Mouse (Mus musculus) ZHBTc4 (cell line): ENCODE measurements around the gene Gm9999.

Source experiments
- DNase-seq: peaks from one replicate; pipeline ENCODE4 v3.0.0-alpha.2; 2011; ENCODE audit warnings: low read depth, low spot score

Gm9999 gene

GRCm38 (mm10) chr7:46999983-47000643, 16.7 kb downstream of the Gm9999 start:
- no peak for DNase-seq

DNA sequence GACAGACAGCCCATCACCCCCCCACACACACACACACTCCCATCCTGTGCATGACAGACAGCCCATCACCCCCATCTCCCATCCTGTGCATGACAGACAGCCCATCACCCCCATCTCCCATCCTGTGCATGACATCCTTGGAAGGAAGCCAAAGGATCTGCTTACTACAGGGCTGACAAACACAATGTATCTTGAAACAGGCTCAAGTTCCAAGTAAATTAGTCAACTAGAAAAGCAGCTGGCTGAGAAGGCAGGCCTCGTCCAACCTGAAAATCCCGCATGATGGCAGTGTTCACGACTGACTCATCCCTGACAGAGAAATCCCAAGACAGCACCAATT, 17.2 kb downstream of the Gm9999 start:
- DNase-seq, result no peak

DNA sequence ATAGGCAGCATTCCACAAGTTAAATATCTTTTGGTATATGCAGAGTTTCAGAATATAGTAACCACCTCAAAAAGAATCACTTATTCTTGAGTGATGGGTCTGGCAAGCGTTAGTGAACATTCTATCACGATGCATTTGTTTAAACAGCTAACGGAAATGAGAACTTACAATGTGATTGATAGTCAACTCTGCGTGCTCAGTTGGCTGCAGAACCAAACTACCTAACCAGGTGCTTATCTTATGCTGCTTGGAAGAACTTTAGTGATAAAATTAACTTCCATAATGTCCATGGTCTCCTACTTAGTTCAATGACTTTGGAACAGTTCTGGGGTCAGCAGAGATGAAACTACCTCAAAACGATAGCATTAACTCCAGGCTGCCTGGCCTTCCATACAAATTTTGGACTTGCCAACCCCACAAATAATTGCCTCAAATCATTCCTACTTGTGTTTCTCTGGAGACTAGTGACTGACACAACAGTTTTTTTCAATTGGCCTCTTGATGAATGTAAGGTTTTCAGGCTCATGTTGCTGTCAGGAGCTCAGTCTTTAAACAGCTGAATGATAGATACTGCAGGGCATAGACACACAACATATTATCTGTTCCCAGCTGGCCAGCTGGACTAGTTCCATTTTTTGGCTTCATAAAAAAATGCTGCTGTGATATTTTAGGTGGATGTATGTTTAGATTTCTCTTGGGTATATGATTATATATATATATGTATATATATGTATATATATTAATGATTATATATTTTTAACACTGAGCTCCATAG, 17.9 kb downstream of the Gm9999 start:
- no peak for DNase-seq

- no peak for DNase-seq
These were observed 18.5 kb downstream of the Gm9999 start for GRCm38 (mm10) chr7:47001900-47002275.

DNA sequence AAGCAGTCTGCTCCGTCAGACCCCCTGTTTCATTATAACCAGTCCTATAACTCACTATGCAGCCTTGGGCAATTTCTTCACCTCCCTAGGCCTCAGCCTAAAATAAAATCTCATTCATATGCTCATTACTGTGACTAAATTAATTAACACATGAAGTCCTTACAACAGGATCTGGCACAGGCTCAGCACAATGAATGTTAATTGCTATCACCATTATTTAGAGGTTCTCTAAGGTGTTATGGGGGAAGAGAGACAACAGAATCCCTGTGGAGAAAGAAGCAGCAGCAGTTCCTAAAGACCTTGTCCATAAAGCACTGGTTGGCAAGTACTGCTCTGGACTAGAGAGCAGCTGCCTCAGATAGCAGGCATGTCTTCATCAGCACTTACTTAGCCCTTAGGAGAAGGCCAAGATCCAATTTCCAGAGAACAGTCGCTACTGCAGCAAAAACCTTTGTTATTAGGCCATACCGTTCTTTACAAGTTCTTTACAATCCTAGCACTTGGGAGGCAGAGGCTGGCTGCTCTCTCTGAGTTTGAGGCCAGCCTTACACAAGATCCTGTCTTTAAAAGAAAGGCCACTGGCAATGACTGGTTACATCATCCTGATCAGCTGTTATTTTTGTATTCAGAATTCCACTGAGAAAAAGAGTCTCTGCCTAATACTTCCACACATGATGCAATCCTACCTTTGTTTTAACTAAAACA, 20.2 kb downstream of the Gm9999 start:
- no peak for DNase-seq

DNA sequence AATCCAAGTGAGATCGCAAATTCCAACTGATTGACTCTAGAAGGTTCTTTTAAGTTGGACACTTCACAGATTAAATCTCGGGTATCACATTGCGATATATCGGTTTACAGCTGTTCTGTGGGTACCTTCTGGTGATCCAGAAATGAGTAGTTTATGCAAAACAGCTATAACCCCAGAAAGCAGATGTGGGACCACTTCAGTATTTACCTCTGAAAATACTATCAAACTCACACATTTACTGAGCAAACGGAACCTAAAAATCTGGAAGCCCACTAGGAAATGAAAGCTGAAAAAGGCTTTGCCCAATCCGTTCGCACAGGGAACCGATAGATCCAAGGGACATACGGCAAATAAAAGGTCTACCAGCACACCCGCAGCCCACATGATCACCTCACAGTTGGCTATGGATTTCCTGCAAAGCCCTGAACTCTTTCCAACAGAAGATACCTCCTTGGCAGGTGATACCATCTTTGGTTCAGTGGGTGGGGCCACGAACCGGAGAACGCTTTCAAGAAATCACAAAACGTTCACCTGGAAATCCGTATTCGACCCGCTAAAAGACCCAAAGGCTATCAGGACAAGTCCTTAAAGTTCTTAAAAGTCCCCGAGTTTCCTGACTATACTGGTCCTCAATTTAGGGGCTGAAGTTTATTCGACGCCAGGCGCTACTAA, 23.9 kb downstream of the Gm9999 start:
- DNase-seq, result no peak

DNA sequence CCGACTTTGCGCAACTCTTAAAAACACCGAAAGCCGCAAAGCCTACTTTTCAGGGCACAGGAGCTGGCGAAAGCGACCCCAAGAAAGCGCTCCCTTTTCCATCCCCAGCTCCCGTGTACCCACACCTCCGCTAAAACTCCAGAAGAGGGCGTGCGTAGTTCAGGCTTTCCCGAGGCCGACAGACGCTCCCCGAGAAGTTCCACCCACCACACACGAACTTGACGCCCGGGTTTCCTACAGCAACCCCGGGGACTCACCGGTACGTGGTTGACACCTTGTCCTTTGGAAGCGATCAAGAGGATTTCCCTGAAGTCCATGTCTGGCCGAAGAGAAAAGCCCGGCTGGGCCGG, 24.4 kb downstream of the Gm9999 start:
- peak; percentile 87 for DNase-seq

- DNase-seq, result peak; percentile 98
These were observed 25.0 kb downstream of the Gm9999 start, which contains the start of gene Spty2d1 for GRCm38 (mm10) chr7:47008168-47008993. Spty2d1 (minus strand) TSS chr7:47008411.

- no peak for DNase-seq
These were observed 29.9 kb downstream of the Gm9999 start for GRCm38 (mm10) chr7:47013131-47013767.

DNA sequence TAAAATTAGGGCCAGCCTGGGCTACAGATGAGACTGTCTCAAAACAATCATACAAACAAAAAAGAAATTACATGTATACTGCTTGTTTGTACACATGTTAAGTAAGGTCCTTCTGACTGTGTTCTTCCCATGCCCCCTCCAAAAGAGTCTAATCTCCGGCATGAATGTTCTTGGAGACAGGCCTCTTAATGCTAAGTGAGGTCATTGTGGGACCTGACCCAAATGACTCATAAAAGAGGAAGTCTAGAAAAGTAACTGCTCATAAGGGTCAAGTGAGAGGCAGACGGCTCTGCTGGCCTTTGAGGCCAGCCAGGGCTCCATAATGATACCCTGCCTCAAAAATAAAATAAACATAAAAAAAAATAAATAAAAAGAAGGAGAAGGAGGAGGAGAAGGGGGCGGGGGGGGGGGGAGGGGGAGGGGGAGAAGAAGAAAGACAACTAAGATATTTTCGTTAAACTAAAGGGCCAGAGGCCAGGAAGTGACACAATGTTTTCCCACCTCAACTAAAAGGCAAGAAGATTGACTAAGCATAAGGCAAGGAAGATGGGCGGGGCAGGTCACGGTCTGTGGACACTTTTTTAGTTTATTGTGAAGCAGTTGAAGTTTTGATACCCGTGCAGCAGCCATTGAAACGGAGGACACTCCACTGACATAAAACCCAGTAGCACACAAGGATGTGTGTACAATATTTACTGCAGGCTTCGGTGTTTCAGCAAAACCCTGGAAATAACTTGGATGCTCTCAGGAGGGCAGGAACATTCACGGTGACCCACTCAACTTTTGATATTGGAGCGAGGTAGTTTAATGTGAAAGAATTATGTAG, 31.4 kb downstream of the Gm9999 start:
- no peak for DNase-seq

DNA sequence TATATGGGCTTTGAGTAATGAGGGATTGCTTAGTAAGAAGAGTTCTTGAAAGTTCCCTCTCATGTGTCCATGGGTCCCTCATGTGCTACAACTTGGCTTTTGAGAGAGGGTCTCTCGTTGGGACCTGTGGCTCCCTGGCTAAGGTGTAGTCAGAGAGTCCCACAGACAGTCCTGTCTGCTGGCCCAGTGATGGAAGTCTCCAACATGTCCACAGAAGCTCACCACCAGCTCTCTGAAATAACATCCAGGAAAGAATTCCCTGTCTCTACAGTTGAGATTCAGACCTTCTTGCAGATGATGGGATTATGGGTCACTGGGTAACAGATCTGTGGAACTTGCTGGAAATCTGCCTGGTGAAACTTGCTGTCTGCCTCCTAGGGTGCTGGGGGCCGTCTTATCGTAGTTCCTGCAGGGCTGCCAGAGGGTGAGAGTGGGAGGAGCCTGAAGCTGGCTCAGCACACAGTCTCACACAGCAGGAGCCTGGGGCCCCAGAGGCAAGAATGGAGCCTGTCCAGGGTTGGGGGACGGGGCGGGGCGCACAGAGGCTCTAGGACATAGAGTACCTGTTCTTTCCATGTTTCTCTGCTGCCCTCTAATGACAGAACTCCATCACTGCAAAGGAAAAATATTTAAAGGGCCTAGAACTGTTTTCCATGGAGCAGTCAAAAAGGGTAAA, 32.1 kb downstream of the Gm9999 start:
- peak; percentile 97 for DNase-seq

- no peak for DNase-seq
These were observed 33.2 kb downstream of the Gm9999 start for GRCm38 (mm10) chr7:47016602-47017001.

DNA sequence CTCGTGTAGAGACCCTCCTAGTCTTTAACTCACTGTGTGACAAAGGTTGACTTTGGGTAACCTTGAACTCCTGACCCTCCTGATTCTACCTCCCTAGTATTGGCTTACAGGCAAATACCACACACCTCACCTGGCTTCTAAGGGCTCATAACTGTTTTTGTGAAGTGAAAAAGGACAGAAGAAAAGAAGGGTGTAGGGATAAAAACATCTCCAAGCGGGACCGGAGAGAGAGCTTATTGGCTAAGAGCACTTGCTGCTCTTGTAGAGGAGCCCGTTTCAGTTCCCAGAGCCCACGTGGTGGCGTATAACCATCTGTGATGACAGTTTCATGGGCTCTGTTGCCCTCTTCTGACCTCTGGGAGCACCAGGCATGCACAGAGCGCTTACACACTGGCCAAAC, 33.8 kb downstream of the Gm9999 start:
- peak; percentile 39 for DNase-seq

DNA sequence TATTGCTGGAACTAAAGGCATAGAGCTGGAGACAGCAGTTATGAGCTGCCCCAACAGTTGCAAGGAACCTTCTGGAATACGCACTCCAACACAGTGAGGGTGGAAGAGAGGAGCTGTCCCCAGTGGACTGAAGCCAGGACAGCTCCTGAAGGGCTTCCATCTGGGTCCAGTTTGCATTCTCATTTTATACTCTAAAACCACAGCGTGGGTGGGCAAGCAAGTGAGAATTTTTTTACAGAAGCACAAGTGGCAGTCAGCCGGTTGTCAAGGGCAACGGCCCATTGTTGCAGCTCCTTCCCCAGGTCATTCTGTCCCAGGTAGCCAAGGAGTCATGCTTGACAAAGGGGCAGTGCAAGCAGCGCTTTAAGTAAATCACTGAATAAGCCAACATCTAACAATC, 36.3 kb downstream of the Gm9999 start:
- DNase-seq, result no peak

DNA sequence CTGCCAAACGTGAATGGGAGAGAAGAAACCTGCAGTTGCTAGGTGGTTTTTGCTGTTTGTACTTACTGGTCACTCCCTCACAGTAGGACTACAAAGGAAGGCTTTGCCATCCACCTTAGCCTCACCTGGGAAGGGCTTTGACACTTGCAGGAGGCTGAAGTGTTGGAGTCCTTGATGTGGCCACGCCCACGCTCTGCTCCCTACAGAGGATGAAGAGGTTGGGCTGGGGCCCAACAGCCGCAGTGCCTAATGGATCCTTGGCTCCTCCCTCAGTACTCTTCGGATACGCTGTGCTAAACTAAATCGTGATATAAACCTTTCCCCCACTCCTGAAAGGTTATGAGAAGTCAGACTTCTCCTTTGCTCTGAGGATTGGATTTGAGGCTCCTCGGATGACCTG, 37.6 kb downstream of the Gm9999 start:
- DNase-seq, result no peak

GRCm38 (mm10) chr7:47022482-47022881, 39.1 kb downstream of the Gm9999 start:
- DNase-seq, result no peak

DNA sequence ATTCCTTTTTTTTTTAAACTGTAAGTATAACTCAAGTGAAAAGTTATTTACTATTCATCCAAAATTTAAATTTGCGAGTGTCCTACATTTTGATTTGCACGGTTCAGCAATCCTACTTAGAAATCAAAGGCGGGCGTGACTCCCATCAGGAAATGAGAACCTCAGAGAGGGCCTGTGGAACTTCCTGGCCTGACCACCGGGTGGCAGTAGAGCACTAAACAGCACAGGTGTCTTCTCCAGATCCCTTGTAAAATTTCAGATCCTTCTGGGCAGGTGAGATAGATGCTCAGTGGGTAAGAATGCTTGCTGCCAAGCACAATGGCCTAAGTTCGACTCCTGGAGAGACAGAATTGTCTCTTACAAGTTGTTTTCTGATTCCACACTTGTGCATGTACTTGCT, 40.1 kb downstream of the Gm9999 start:
- peak; percentile 89 for DNase-seq

DNA sequence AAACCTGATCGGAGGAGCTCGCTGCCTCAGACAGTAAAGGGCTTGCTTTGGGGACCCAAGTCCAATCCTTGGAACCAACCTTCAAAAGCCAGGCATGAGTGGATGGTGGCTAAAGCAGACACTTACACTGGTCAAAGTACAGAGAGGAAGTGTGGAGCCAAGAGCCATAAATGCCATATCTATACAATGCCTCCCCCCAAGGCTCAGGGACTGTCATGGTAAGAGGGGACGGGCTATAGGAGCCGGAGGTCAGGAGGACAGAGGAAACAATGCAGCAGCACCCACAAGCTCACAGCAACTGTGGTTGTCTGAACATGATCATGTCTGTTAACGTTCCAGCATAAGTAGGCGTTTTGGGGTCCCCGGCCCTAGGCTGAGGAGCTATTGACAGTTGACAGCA, 41.1 kb downstream of the Gm9999 start:
- no peak for DNase-seq

- DNase-seq, result no peak
These were observed 42.0 kb downstream of the Gm9999 start for GRCm38 (mm10) chr7:47025429-47025828.
